Comparison of ENCODE assay signal across 23 mouse cellular contexts in the genomic region with DNA sequence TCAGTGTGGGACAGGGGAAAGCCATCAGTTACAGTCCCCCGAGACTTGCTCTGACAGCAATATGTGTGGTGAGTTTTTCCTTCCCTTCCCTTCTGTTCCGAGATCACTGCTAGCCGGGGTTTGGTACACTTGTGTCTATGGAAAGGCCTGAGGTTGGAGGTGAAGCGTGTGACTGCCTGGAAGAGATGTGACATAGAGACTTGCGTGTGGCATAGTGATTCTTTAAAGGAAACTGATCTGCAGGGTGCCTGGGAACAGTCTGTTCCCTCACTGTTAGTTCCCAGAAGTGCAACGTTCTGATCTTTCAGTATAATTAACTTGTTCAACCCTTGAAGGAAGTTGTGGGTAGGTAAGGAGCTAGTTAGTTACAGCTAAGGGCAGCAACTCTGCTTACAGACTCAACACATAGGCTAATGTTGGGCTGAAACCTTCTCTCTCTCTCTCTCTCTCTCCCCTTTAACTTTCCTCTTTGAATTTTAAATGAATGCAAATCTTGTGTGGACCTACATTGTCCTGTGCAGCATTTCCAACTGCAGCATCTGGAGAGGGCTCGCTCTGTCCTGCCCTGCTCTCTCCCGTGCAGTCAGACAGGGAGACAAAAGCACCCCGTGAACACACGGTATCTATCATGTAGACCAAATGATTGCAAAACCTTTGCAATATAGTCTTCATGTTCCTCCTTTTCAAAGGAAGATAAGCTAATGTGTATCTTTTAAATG. TPM values are rescaled to one million over a fixed set of nuclear protein-coding genes. Genes with fewer than 3 reads are reported as not detected.
DNase-seq lines count a peak whose midpoint lies in the region; ATAC-seq and TF ChIP-seq lines count a peak whose summit lies in the region.
"Had no signal": no experiment of that assay in that cellular context is flagged by ENCODE, and none has a peak within 500 bp of the region (broad histone marks: within the 10 kb centered on the region; RNA-seq: fewer than 3 reads in every experiment).

No protein-coding gene starts in this region.

- no peak overlapping the region for H3K4me3 ChIP-seq in hindbrain, embryonic 11.5 days (ENCODE audit: low read depth, low read length)
- H3K4me3 ChIP-seq in hindbrain, postnatal 0 days (ENCODE audit: low read length) = no peak overlapping the region
- no peak overlapping the region for H3K4me3 ChIP-seq in midbrain, embryonic 12.5 days
- no peak overlapping the region for H3K4me3 ChIP-seq in midbrain, embryonic 16.5 days (ENCODE audit: low read depth, low read length)
- no peak overlapping the region for H3K4me3 ChIP-seq in neural tube, embryonic 15.5 days (replicated peaks)
- H3K4me3 ChIP-seq: embryonic facial prominence, embryonic 10.5 days; forebrain, embryonic 15.5 days; heart, embryonic 15.5 days; hindbrain, embryonic 15.5 days; limb, embryonic 10.5 days had no signal

- H3K4me2 ChIP-seq in hindbrain, embryonic 11.5 days (replicated peaks; ENCODE audit: low read depth, low read length) = no peak overlapping the region
- no peak overlapping the region for H3K4me2 ChIP-seq in hindbrain, postnatal 0 days (ENCODE audit: low read depth, low read length)
- 0 out of 2 replicates have a peak overlapping the region, but pooled peaks have one; percentile 22 for H3K4me2 ChIP-seq in midbrain, embryonic 12.5 days (replicated peaks)
- no peak overlapping the region for H3K4me2 ChIP-seq in midbrain, embryonic 16.5 days (ENCODE audit: low read length)
- H3K4me2 ChIP-seq in neural tube, embryonic 15.5 days = no peak overlapping the region
- H3K4me2 ChIP-seq: forebrain, embryonic 15.5 days; heart, embryonic 15.5 days; hindbrain, embryonic 15.5 days had no signal

- H3K4me1 ChIP-seq in hindbrain, embryonic 11.5 days (replicated peaks; ENCODE audit: control insufficient read depth, insufficient read depth, low read length) = no peaks in the 10 kb centered on the region
- no peaks in the 10 kb centered on the region for H3K4me1 ChIP-seq in hindbrain, postnatal 0 days (ENCODE audit: insufficient read depth, low read length)
- peaks cover 9% of the 10 kb centered on the region; the same call in 1 of the 2 replicates for H3K4me1 ChIP-seq in midbrain, embryonic 12.5 days
- peaks cover 2% of the 10 kb centered on the region; the same call in 1 of the 2 replicates for H3K4me1 ChIP-seq in midbrain, embryonic 16.5 days (ENCODE audit: control insufficient read depth, insufficient read depth, low read length)
- 0 out of 2 replicates have a peak, but pooled peaks cover 5% of the 10 kb centered on the region for H3K4me1 ChIP-seq in neural tube, embryonic 15.5 days
- H3K4me1 ChIP-seq: embryonic facial prominence, embryonic 10.5 days; heart, embryonic 15.5 days; hindbrain, embryonic 15.5 days; limb, embryonic 10.5 days had no signal

- H3K27me3 ChIP-seq in hindbrain, embryonic 11.5 days (ENCODE audit: control insufficient read depth, insufficient read depth, low read length) = no peaks in the 10 kb centered on the region
- H3K27me3 ChIP-seq in hindbrain, postnatal 0 days (ENCODE audit: insufficient read depth, low read length) = no peaks in the 10 kb centered on the region
- no peaks in the 10 kb centered on the region for H3K27me3 ChIP-seq in midbrain, embryonic 12.5 days
- no peaks in the 10 kb centered on the region for H3K27me3 ChIP-seq in midbrain, embryonic 16.5 days (ENCODE audit: control insufficient read depth, insufficient read depth, low read depth, low read length)
- H3K27me3 ChIP-seq in neural tube, embryonic 15.5 days (replicated peaks) = no peaks in the 10 kb centered on the region
- H3K27me3 ChIP-seq: forebrain, embryonic 15.5 days; heart, embryonic 15.5 days; hindbrain, embryonic 15.5 days had no signal

- no peak for ATAC-seq in hindbrain, embryonic 11.5 days (ENCODE audit: low FRiP score)
- no peak for ATAC-seq in hindbrain, postnatal 0 days
- ATAC-seq in midbrain, embryonic 12.5 days (ENCODE audit: low FRiP score, low read depth) = peak; percentile 68
- ATAC-seq in midbrain, embryonic 16.5 days = no peak
- ATAC-seq in neural tube, embryonic 15.5 days (ENCODE audit: low FRiP score) = no peak
- ATAC-seq: forebrain, embryonic 15.5 days; lung, postnatal 0 days had no signal

- no peak overlapping the region for H3K9ac ChIP-seq in hindbrain, embryonic 11.5 days (ENCODE audit: low read depth, low read length)
- H3K9ac ChIP-seq in hindbrain, postnatal 0 days (replicated peaks; ENCODE audit: low read length) = no peak overlapping the region
- H3K9ac ChIP-seq in midbrain, embryonic 12.5 days (replicated peaks) = no peak overlapping the region
- H3K9ac ChIP-seq in midbrain, embryonic 16.5 days (ENCODE audit: low read depth, low read length) = no peak overlapping the region
- H3K9ac ChIP-seq in neural tube, embryonic 15.5 days (replicated peaks) = no peak overlapping the region
- H3K9ac ChIP-seq: forebrain, embryonic 15.5 days; heart, embryonic 15.5 days; hindbrain, embryonic 15.5 days had no signal

- WGBS in hindbrain, embryonic 11.5 days = 42% methylated on average over 10 of the region's 10 CpGs
- 33% methylated on average over 10 of the region's 10 CpGs for WGBS in hindbrain, postnatal 0 days
- 38% methylated on average over 10 of the region's 10 CpGs for WGBS in midbrain, embryonic 12.5 days
- WGBS in midbrain, embryonic 16.5 days = 28% methylated on average over 10 of the region's 10 CpGs
- 34% methylated on average over 10 of the region's 10 CpGs for WGBS in neural tube, embryonic 15.5 days

- no peaks in the 10 kb centered on the region for H3K9me3 ChIP-seq in hindbrain, embryonic 11.5 days (ENCODE audit: control insufficient read depth, low read length)
- no peaks in the 10 kb centered on the region for H3K9me3 ChIP-seq in hindbrain, postnatal 0 days (ENCODE audit: low read length)
- H3K9me3 ChIP-seq in midbrain, embryonic 12.5 days = no peaks in the 10 kb centered on the region
- no peaks in the 10 kb centered on the region for H3K9me3 ChIP-seq in midbrain, embryonic 16.5 days (replicated peaks; ENCODE audit: control insufficient read depth, low read length, poor library complexity, severe bottlenecking)
- H3K9me3 ChIP-seq in neural tube, embryonic 15.5 days (replicated peaks) = no peaks in the 10 kb centered on the region
- H3K9me3 ChIP-seq: embryonic facial prominence, embryonic 10.5 days; forebrain, embryonic 15.5 days; heart, embryonic 15.5 days; hindbrain, embryonic 15.5 days; limb, embryonic 10.5 days had no signal

- H3K27ac ChIP-seq in hindbrain, embryonic 11.5 days (ENCODE audit: low read depth, low read length) = no peak overlapping the region
- no peak overlapping the region for H3K27ac ChIP-seq in hindbrain, postnatal 0 days
- 0 out of 2 replicates have a peak overlapping the region, but pooled peaks have one; percentile 32 for H3K27ac ChIP-seq in midbrain, embryonic 12.5 days (replicated peaks)
- no peak overlapping the region for H3K27ac ChIP-seq in midbrain, embryonic 16.5 days (ENCODE audit: low read length)
- H3K27ac ChIP-seq in neural tube, embryonic 15.5 days (replicated peaks) = no peak overlapping the region
- H3K27ac ChIP-seq: embryonic facial prominence, embryonic 10.5 days; forebrain, embryonic 15.5 days; heart, embryonic 15.5 days; hindbrain, embryonic 15.5 days; limb, embryonic 10.5 days had no signal

- DNase-seq in hindbrain, embryonic 11.5 days (ENCODE audit: low spot score) = peak; percentile 20
- no peak for DNase-seq in hindbrain, postnatal 0 days (ENCODE audit: low spot score)
- DNase-seq in ZHBTc4 (ENCODE audit: low read depth, low spot score) = peak; percentile 60
- no peak for DNase-seq in cerebellum, adult 9-10 months
- DNase-seq: adrenal gland, postnatal 36 days; B cell, adult 2 months; cerebellum, adult 11 months; cerebellum, postnatal 10 days; gastrocnemius, postnatal 25 days; heart, postnatal 36 days; kidney, adult 11 months; right cerebral cortex, postnatal 14 days; spleen, adult 18-20 months; thymus, postnatal 14 days had no signal

- H3K36me3 ChIP-seq in hindbrain, embryonic 11.5 days (ENCODE audit: control insufficient read depth, insufficient read depth, low read length) = no peaks in the 10 kb centered on the region
- H3K36me3 ChIP-seq in hindbrain, postnatal 0 days (ENCODE audit: insufficient read depth, low read length) = no peaks in the 10 kb centered on the region
- no peaks in the 10 kb centered on the region for H3K36me3 ChIP-seq in midbrain, embryonic 12.5 days
- H3K36me3 ChIP-seq in midbrain, embryonic 16.5 days (ENCODE audit: control insufficient read depth, insufficient read depth, low read length) = no peaks in the 10 kb centered on the region
- no peaks in the 10 kb centered on the region for H3K36me3 ChIP-seq in neural tube, embryonic 15.5 days
- H3K36me3 ChIP-seq: embryonic facial prominence, embryonic 10.5 days; forebrain, embryonic 15.5 days; heart, embryonic 15.5 days; hindbrain, embryonic 15.5 days; limb, embryonic 10.5 days had no signal

- no peak for TF ChIP-seq CTCF in hindbrain, postnatal 0 days (IDR thresholded peaks at IDR 0.05; ENCODE audit: low read depth)

RNA-seq across cellular contexts. Expression of a gene that starts 53.0 kb away (rescaled TPM):
- polyA plus RNA-seq in hindbrain, embryonic 11.5 days (2014; fragmentation: Nextera tagmentation; extraction: Ambion mirVana) = 217 and 227 TPM in 2 replicates
- total RNA-seq in hindbrain, postnatal 0 days (2014; rRNA removed) = 48.7 and 53.4 TPM in 2 replicates
- 88.3 and 89.6 TPM in 2 replicates for polyA plus RNA-seq in hindbrain, postnatal 0 days (2015; fragmentation: Nextera tagmentation; extraction: Ambion mirVana)
- polyA plus RNA-seq in midbrain, embryonic 12.5 days (2016; fragmentation: Nextera tagmentation; extraction: Ambion mirVana) = 189 and 208 TPM in 2 replicates
- polyA plus RNA-seq in midbrain, embryonic 16.5 days (2015; fragmentation: Nextera tagmentation; extraction: Ambion mirVana) = 128 TPM in 2 replicates
- 124 and 146 TPM in 2 replicates for polyA plus RNA-seq in neural tube, embryonic 15.5 days (2015; fragmentation: Nextera tagmentation; extraction: Ambion mirVana)

Comparison
In these comparisons a context has a peak if more than half of its experiments do, and no peak if none do; other contexts are left out.
1. DNase-seq: peak in hindbrain, embryonic 11.5 days (single experiment) and ZHBTc4 (single experiment); none in hindbrain, postnatal 0 days (single experiment) and cerebellum, adult 9-10 months (single experiment).